Mouse (Mus musculus): ENCODE results near the gene Zmiz1.

Gene Zmiz1

GRCm38 (mm10) chr14:25539493-25540116 is 80.6 kb downstream of the Zmiz1 start:
- DNase-seq: no peak

GRCm38 (mm10) chr14:25540172-25540571 is 81.2 kb downstream of the Zmiz1 start:
- DNase-seq: no peak

- no peak for DNase-seq
These were observed 82.2 kb downstream of the Zmiz1 start for GRCm38 (mm10) chr14:25541213-25541612.

GRCm38 (mm10) chr14:25543098-25543497 is 84.1 kb downstream of the Zmiz1 start:
- DNase-seq: no peak

- no peak for DNase-seq
These were observed 84.9 kb downstream of the Zmiz1 start for GRCm38 (mm10) chr14:25543927-25544326.

GRCm38 (mm10) chr14:25546852-25547621 is 88.1 kb downstream of the Zmiz1 start:
- DNase-seq: peak; percentile 98

GRCm38 (mm10) chr14:25547882-25548281 is 88.9 kb downstream of the Zmiz1 start:
- DNase-seq: no peak

- peak; percentile 97 for DNase-seq
These were observed 89.7 kb downstream of the Zmiz1 start for GRCm38 (mm10) chr14:25548650-25549049.

- no peak for DNase-seq
These were observed 90.1 kb downstream of the Zmiz1 start for GRCm38 (mm10) chr14:25549125-25549524.

GRCm38 (mm10) chr14:25549871-25550840 is 91.2 kb downstream of the Zmiz1 start:
- no peak for DNase-seq

GRCm38 (mm10) chr14:25551731-25552130 is 92.7 kb downstream of the Zmiz1 start:
- DNase-seq: no peak

- no peak for DNase-seq
These were observed 94.4 kb downstream of the Zmiz1 start for GRCm38 (mm10) chr14:25553382-25553781.

- no peak for DNase-seq
These were observed 95.8 kb downstream of the Zmiz1 start for GRCm38 (mm10) chr14:25554781-25555180.

- peak; percentile 95 for DNase-seq
These were observed 96.4 kb downstream of the Zmiz1 start for GRCm38 (mm10) chr14:25555291-25555781.

GRCm38 (mm10) chr14:25555848-25556247 is 96.9 kb downstream of the Zmiz1 start:
- DNase-seq: no peak

- DNase-seq: no peak
These were observed 98.0 kb downstream of the Zmiz1 start for GRCm38 (mm10) chr14:25557014-25557413.

GRCm38 (mm10) chr14:25558479-25558878 is 99.5 kb downstream of the Zmiz1 start:
- no peak for DNase-seq

- DNase-seq: no peak
These were observed 100.9 kb downstream of the Zmiz1 start for GRCm38 (mm10) chr14:25559907-25560306.

GRCm38 (mm10) chr14:25560841-25561240 is 101.9 kb downstream of the Zmiz1 start:
- DNase-seq: no peak

GRCm38 (mm10) chr14:25561716-25562115 is 102.7 kb downstream of the Zmiz1 start:
- no peak for DNase-seq

- DNase-seq: no peak
These were observed 103.5 kb downstream of the Zmiz1 start for GRCm38 (mm10) chr14:25562447-25562846.

- no peak for DNase-seq
These were observed 103.9 kb downstream of the Zmiz1 start for GRCm38 (mm10) chr14:25562909-25563308.

GRCm38 (mm10) chr14:25564577-25564976 is 105.6 kb downstream of the Zmiz1 start:
- no peak for DNase-seq
